Mouse (Mus musculus) olfactory bulb, adult 2 months (tissue): Measurements from ENCODE around the gene Dnmt1.

ENCODE experiments used
- CTCF ChIP-seq: fragments of 200-500 bp; IDR thresholded peaks from 2 replicates; pipeline ENCODE4 v1.5.1; 2012; ENCODE audit warnings: low read depth, mild to moderate bottlenecking, low read length, moderate library complexity; ENCODE audit not compliant: insufficient read depth
- POLR2A ChIP-seq: fragments of 200-500 bp; IDR thresholded peaks from 2 replicates; pipeline ENCODE4 v1.6.1; 2012; ENCODE audit warnings: mild to moderate bottlenecking, low read depth, low read length, moderate library complexity; ENCODE audit not compliant: insufficient read depth

GRCm38 (mm10) chr9:20895382-20895781 lies 64.3 kb downstream of the Dnmt1 start:
- no peak for TF ChIP-seq CTCF
- no peak for TF ChIP-seq POLR2A
